Mouse (Mus musculus) CD4-positive, CD25-positive, alpha-beta regulatory T cell, adult 4 months (primary cell): ENCODE data around the gene Ank2. TPM values are rescaled to one million over a fixed set of nuclear protein-coding genes. Genes with fewer than 3 reads are reported as not detected.
"Not testable (repeated sequence)": the region's sequence is repeated elsewhere in the genome, so short reads cannot be mapped to it uniquely, and the experiment has no call there.

Experiments used
- ATAC-seq: one replicate; pipeline ENCODE4 v1.8.0; 2017
- polyA plus RNA-seq, 2 experiments: library from polyadenylated mRNA; unstranded; fragments of 100-300 nt; shearing (Covaris generic); gene quantifications; one replicate each; pipeline ENCODE4 v1.2.1; 2017

Gene Ank2
- polyA plus RNA-seq, 2 experiments from 2014 or later: 0.23 to 0.32 TPM

DNA sequence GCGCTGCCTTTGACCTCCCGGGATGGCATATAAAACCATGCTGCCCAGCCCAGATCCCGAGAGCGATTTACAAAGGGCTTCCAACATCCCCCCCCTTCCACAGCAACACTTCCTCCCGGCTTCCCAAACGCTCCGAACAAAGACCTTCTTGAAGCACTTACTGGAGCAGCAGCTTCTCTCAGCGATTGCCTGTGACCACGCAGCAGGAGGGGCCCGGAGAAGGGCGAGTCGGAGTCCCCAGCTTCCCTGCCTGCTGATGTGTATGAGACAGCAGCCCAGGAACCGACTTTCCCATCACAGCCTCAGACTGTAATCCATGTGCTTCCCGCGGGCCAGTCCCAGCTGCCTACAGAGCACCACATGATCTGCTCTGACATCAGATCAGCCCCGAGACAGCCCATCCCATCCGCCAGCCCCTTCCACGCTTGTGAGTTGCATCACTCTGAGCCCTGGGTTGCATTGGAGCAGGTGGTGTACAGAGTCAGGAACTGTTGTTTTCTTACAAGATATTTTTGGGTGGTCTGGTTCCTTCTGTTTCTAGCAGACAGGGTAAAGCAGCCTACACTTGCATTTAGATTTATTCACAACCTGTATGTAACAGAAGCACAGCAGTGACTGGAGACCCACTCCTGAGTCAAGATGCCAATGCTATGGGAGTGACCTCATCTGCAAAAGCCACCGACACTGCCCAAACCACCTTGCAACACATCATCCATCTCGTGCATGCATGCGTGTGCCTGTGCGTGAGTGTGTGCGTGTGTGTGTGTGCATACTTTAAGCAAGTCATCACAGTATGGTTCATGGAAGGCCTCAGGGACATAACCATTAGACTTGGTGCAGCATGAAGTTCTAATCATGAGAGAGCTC is 90.2 kb downstream of the Ank2 start:
- ATAC-seq: no peak

DNA sequence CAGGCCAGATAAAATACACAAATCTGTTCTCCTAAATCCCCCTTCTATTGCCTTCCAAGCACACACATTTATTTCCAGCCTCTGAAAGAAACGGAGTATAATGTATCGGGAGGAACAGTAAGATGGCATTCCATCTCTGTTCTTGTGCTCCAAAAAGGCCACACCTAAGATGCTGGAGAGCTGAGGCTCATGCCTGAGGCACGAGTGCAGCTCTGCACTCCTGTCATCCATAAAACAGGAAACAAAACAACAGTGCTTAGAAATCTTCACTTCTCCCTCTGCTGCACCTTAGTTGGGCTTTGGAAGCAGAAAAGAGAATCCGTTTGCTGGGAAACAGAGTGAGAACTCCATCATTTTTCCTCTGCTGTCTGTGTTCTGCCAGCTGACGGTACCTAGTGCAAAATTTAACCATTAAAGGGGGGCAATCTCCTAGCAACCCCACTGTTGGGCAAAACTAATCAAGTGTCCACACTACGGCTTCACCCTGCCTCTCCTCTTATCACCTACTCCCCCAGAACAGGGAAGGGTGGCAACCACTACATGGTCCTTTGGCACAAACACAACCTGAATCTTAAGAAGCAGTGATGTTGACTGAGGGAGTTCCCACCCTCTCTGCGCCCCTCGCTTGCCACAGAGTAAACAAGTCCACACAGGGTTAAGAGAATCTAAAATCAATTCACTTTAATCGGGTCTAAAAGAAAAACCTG is 91.1 kb downstream of the Ank2 start:
- ATAC-seq: no peak

DNA sequence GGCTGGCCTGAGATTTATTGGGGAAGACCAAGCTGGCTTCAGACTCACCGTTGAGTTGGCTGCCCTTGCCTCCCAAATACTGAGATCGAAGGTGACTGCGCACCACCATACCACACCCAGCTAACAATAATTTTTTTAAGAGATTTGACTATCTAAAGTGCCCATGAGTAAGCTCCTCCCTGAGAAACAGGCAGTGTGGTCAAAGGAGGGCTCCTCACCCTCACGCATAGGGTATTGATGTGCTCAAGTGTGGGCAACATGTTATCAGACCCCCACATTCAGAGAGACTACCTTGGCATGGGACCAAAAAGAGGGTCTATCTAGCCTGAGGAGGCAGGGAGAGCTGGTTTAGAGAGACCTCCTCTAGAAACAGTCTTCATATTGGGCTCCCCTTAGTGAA is 92.3 kb downstream of the Ank2 start:
- ATAC-seq: no peak

DNA sequence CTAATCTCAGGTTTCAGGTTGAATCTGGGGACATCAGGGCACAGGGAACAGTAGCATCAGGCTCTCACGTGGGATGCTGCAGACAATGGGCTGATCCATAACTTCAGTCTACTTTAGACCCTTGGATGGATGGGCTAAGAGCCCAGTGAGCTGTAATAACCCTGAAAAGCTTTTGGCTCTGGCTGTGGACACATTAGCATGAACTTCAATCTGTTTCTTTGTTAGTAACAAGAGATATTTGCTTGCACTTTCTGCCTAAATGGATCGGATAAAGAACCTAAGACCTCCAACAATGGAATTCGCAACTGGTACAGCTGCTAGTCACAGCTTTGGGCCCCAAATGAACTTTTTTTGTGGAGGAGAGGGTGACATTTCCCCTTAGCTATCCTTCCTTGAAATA is 94.8 kb downstream of the Ank2 start:
- no peak for ATAC-seq

DNA sequence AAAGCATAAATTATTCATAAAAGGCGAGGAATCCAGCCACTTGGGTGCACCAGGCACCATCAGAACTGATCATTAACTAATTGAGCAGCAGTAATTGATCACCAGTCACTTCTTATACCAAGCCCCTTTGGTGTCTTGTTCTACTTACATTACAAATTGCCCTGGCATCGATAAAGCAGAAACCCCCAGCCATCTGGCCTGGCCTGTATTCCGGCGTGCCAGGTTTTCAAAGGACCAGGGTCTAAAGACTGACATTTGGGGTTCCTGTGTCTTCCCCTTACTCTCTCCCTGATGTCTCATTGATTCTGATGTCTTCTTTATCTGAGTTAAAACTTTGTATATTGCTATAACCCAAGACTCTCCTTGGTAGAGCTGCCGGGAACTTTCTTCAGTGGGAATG is 98.2 kb downstream of the Ank2 start:
- ATAC-seq: no peak

DNA sequence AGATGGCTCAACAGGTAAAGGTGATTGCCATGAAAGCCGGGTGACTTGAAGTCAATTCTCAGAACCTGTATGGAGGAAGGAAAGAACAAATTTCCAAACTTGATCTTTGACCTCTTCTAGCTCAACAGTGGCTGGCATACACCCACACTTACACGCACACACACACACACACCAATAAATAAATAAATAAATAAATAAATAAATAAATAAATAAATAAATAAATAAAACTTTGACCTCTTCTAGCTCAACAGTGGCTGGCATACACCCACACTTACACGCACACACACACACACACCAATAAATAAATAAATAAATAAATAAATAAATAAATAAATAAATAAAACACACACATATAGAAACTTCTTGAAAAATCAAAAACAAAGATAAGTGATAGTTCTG is 98.7 kb downstream of the Ank2 start:
- ATAC-seq: not testable (repeated sequence)

DNA sequence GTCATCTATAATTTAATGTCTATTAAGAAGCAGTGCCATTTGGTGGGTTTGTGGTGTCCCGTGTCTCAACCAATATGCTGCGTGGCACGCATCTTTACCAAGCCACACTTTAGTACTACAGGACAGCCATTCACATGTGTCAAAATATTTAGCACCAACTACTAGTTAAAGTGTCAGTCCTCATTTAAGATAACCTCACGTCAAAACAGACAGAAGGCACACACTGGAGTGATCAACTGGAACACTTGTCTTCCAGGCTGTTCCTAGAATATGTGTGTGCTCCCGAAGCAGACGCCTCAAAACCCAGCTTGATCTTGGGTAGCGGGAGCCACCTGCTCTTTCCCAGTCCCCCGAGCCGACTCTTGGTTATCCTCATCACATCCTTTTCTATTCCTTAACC is 101.4 kb downstream of the Ank2 start:
- no peak for ATAC-seq

DNA sequence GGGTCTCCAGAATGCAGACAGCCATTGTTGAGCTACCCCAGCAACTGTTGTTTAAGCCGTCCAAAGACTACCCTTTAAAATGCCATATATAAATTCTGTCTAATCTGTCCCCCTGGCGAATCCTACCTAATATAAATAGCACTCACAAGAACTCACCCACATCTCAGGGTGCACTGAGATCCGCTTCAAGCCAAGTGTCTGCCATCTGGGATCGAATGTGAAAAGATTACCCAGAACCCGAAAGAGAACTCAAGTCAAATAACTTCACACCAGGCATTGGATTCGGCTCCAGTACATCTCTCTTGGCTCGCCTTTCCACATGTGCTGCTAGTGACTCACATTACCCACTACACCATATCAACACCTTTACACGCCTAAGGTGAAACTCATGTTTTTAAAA is 103.9 kb downstream of the Ank2 start:
- no peak for ATAC-seq

DNA sequence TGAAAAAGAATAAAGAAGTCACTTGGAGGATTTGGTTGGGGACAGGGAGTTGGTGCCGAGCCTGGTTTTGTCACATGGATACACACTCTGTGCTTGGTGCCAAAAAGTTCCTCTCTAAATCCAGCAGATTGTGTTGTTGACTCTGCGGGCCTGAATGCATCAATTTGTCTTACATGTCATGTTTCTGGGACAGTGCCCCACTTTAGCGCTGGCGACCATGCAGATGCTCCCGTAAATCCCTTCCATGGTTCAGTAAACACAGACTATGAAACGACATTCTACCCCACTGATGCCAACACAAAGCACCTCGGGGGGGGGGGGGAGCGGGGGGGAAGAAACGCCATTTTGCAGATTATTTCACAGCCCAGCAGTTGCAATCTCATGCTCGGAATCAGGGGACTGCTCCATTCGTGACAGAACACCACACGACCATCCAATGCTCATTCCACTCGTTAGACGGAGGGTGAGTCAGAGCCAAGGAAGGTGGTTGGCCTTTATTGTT is 112.1 kb downstream of the Ank2 start:
- ATAC-seq: no peak

DNA sequence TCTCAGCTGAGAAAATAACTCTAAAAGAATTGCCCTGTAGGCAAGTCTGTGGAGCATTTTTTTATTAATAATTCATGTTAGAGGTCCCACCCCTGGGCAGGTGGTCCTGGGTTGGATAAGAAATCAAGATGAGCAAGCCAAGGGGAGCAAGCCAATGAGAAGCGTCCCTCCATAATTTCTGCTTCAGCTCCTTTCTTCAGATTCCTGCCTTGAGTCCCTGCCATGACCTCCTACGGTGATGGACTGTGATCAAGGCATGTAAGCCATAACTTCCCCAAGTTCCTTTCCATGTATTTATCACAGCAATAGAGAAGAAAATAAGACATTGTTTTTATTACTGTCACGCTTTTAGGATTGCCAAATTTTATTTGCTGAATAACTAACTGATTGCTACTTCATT is 115.9 kb downstream of the Ank2 start:
- no peak for ATAC-seq

DNA sequence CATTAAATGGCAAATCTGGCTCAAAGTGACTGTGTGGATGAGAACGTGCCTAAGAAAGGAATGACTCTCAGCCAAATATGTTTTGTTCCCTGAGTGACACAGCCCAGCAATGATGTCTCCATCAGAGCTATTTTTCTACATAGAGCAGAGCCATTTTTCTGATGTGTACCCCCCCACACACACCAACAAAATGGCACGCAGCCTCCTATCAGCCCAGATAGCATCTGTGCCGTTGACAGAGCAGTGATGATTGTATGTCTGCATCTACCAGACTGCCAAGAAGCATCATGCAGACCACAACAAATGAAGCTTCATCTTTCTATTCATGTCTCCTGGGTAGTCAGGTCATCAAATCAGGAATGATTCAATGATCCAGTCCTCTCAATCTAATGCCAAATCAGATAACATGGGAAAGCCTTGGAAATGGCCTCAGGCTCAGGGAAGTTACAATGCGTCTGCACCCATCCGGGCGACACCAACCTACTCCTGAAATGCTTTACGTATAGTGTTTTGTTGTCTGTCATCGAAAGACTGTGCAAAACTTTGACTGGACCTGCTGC is 122.2 kb downstream of the Ank2 start:
- no peak for ATAC-seq

DNA sequence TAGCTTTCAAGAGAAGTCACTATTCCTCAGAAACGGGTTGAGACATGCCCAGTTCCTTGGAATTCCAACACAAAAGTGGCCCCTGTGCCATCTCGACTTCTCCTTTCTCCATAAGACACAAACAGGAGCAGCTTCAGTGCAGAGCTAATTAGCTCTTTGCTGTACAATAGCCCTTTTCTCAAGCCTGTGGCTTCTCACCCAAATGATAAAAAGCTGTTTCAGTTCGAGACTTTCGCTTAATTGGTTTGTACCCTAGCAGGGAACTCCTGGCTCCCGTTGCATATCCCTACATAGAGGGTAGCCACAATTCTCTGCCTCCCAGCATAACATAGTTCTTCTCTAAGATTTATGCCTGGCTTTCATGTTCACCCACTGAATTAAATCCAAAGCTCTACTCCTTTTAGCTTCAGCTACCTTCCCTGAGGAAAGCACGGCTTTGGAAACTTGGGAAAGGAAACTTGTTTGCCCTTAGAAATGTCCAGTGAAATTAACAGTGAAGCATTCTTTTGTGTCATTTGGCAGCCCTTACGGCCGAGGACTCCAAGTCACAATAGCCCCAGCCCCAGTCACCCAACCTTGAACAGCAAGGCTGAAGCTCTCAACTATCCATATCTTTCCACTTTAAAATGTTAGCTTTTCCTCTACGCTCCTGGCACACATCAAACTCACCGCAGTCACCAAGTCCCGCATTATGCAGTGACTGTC is 123.0 kb downstream of the Ank2 start:
- ATAC-seq: no peak

DNA sequence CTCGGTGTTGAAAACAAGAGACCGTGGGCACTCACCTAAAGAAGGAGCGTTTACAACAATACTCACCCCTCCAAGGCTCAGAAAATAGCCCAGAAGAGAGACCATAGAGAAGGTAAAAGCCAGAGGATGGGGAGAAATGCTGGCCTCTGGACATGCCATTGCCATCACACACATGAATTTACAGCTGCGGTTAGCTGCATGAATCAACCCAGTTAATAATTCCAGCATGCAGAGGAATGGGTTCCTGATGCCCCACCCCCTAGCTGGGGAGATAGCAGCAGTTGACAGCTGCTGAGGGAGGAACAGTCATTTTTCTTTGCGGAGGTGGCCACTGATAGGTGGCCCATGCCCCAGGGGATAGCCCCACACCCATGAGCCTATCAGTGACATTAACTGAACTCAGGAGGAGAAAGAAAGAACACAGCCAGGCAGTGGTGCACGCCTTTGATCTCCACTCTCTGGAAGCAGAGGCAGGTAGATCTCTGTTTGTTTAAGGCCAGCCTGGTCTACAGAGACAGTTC is 124.9 kb downstream of the Ank2 start:
- no peak for ATAC-seq

DNA sequence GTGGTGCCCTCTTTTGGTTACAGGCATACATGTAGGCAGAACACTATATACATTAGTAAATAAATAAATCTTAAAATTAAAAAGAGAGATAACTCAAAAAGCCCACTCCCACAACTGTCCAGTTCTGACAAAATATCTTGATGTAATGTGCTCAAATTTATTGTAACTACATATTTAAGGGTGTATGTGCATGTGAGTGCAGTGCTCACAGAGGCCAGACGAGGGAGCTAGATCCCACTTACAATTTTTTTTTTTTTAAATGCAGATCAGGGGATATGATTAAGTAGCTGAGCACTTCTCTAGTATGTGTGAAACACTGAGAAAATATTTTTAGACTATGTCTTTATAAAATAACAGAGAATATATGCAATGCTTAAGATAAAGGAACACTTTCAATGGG is 127.4 kb downstream of the Ank2 start:
- no peak for ATAC-seq

DNA sequence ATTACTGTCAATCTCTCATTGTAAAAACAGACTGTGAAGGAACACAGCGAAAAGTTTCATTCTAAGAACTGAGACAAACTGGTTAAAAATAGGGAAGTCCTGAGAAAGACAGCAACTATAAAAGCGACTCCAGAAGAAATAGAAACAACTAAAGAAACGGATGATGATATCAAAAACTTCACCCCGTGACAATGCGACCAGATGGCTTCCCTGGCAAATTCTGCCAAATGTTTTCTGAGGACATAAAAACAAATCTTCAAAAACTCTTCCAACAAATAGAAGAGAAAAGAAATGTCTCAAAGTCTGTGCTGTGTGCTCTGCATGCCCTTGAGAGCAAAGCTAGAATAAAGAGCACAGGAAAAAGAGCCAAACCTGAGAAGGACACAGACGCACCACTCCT is 129.6 kb downstream of the Ank2 start:
- ATAC-seq: no peak

DNA sequence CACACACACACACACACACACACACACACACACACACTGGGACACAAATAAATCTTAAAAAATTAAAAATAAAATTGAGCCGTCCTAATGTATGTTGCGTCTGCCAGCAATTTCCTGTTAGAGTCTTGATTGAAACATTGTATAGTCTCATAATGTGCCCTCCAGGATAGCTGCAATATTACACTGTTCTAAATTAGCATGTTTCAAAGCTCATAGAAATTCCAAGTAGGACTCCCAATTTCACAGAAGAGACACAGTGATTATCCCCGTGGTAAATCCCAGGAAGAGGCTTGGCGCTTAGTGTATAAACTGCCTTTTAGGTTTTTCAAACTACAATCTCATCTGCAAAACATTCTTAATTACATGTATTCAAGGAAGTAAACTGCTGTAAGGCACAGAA is 131.7 kb downstream of the Ank2 start:
- ATAC-seq: no peak

DNA sequence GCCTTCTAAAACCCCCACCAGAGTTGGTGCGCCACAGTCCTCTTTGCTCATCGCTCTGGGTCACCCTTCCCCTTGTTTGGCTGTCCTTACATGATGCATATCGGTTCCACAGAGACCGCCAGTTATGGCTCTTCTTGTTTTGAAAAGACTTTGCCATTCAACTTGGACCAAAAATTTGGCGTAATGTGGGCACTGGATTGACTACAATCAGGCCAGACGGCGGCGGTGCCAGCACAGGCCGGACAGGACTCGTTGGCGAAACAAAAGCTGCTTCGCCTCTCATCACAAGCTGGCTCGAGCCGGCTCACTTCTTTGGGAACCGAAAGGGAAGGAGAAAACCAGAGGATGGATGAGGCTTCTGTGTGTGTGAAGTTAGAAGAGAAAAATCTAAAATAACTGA is 135.6 kb downstream of the Ank2 start:
- ATAC-seq: no peak

DNA sequence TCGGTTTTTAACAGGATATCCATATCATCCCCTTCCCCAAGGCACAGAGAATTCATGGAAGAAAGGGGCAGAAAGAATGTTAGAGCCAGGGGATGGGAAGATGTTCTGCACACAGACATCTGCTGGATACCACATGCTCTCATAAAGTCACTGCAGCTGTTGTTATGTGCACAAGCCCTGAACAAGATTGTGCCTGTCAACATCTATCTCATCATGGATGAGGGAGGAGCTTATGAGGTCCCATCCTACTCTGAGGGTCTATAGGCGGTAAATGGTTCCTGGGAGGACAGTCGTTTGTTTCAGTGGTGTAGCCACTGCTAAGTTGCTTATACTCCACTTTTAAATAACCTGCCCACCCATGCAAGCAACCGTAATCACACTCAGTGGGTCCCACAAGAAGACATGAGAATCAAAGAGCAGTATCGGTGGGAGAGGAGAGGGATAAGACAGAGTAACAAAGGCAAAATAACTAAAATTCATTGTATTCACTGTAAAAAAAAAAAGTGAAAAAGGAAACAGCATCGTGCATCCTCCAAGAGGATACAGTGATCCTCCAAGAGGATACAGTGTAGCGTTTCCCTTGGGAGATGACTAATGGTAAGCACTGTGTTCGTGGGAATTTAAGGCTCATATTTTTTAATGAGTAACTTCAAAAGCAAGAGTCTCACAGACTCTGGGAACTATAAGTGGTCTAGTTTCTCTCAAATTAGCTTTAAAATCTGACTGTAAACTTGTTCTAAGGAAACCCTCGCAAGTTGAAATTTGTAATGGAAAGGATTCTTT is 136.3 kb downstream of the Ank2 start:
- ATAC-seq: no peak

DNA sequence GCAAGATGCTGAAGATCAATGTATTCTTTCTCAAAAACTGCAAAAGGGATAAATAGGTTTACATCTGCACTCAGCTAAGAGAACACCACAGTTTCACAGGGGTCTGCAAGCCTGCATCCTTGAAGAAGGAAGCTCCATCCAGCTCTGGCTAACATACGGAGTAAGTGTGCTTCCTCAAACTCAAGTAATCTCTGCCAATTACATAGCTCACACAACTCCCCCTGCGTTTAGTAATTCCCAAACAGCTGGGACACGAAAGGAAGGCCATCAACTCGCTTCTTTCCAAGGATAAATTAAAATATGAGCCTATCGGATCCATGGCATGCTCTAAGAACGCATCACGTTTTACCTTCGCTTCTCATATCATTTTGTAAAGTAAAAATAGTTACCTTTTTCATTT is 137.3 kb downstream of the Ank2 start:
- ATAC-seq: no peak

DNA sequence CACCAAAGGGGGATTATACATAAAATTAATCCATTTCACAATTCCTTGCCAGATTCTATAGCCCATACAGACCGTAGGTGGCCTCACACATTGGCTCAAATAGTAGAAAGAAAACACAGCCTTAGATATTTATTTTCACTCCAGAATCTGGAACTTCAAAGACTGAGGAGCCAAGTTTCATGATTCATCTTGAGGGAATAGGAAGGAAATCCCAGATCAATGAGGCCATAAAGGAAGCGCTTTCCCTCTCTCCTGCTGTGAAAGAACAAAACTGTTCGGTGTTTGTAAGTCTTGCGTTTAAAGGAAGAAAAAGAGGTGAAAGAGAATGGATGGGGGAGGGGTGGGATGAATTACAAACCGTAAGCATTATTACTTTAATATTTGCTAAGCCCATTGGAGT is 137.8 kb downstream of the Ank2 start:
- no peak for ATAC-seq

DNA sequence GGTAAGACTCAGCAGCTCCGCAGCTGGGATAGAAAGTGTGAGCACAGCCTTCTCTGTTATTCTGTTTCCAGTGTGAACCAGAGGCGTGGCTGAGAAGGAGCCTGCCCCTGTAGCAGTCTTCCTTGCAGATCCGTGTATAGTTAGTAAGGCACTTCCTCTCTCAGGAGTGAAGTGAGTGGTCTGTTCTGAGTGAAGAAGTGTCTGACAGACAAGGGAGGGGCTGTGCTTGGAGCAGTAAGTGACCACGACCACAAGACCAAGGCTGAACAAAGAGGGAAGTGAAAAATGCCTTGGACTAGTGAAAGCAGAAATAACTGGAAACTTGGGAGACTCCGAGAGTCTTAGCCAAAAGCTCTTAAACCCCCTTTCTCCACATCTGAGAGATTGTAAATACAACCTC is 143.9 kb downstream of the Ank2 start:
- no peak for ATAC-seq
